Mouse (Mus musculus) ES-E14 (cell line): ENCODE measurements around the gene Dcaf15.

Experiments
- MAFK ChIP-seq: IDR thresholded peaks from 2 replicates; pipeline ENCODE4 v1.6.1; 2014; ENCODE audit warnings: mild to moderate bottlenecking, low read depth, low read length, inconsistent platforms; ENCODE audit not compliant: insufficient read depth
- ZC3H11A ChIP-seq: IDR thresholded peaks from 2 replicates; pipeline ENCODE4 v1.6.1; 2012; ENCODE audit warnings: low read depth, mild to moderate bottlenecking, inconsistent platforms, low read length, borderline replicate concordance
- ZNF384 ChIP-seq: IDR thresholded peaks from 2 replicates; pipeline ENCODE4 v1.6.1; 2012; ENCODE audit warnings: low read depth, low read length, inconsistent platforms

DNA sequence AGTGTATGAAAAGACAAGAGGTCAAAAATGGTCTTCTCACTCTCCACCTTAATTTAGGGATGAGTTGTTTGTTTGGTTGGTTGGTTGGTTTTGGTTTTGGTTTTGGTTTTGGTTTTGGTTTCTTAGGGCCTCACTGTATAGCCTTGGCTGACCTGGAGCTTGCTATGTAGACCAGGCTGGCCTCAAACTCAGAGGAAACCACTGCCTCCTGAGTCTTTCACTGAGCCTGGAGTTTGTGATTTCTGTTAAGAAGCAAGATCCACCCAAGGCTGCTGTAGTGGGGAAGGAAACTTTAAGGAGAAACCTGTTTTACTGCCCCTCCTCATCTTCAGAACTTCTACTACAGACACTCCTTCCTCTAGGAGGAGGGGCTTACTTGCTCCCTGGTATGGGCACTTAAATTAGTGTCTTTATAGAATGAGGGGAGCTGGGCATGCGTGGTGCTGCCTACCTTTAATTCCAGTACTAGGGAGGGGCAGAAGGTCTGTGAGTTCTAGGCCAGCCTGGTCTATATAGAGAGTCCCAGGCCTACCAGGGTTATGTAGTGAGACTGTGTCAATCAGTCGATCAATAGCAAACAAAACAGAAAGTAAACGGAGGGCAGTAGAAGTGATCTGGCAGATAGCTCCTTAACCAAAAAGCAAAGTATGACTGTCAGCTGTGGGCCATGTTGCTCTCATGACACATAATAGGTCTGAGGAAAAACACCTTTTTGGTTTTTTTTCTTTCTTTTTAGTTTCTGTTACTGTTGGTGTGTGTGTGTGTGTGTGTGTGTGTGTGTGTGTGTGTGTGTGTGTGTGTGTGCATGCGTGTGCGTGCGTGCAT lies 1.9 kb upstream of the Dcaf15 start:
- TF ChIP-seq MAFK: no peak
- TF ChIP-seq ZNF384: no peak
- TF ChIP-seq ZC3H11A: no peak
